Mouse (Mus musculus) neural tube, embryonic 14.5 days (tissue): ENCODE data around the gene Zfp385b. TPM values are rescaled to one million over a fixed set of nuclear protein-coding genes. Genes with fewer than 3 reads are reported as not detected.

Experiments used
- ATAC-seq: fragments of 200-750 bp; cut with Nextera tagmentation; 2 replicates; pipeline ENCODE4 v1.8.0; 2017; ENCODE audit warnings: low read depth, mild to moderate bottlenecking, moderate TSS enrichment, moderate library complexity
- H3K27ac ChIP-seq: fragments of 300-500 bp; sonication (generic); 2 replicates; pipeline ENCODE4 v1.5.1; 2014; ENCODE audit warnings: low read depth, mild to moderate bottlenecking, control low read depth, low read length, moderate library complexity, mixed read lengths
- H3K27me3 ChIP-seq: fragments of 300-500 bp; sonication (generic); 2 replicates; pipeline ENCODE4 v1.6.1; 2014; ENCODE audit warnings: low read length; ENCODE audit not compliant: control insufficient read depth, insufficient read depth
- H3K36me3 ChIP-seq: fragments of 300-500 bp; sonication (generic); 2 replicates; pipeline ENCODE4 v1.6.1; 2014; ENCODE audit warnings: low read length, mixed read lengths; ENCODE audit not compliant: control insufficient read depth, insufficient read depth
- H3K4me1 ChIP-seq: fragments of 300-500 bp; sonication (generic); 2 replicates; pipeline ENCODE4 v1.6.1; 2014; ENCODE audit warnings: low read length; ENCODE audit not compliant: control insufficient read depth, insufficient read depth
- H3K4me2 ChIP-seq: fragments of 300-500 bp; sonication (generic); 2 replicates; pipeline ENCODE4 v1.6.1; 2014; ENCODE audit warnings: mild to moderate bottlenecking, low read depth, low read length, control low read depth
- H3K4me3 ChIP-seq: fragments of 300-500 bp; sonication (generic); 2 replicates; pipeline ENCODE4 v1.5.1; 2014; ENCODE audit warnings: low read depth, low read length, control low read depth, mixed read lengths
- H3K9ac ChIP-seq: fragments of 300-500 bp; sonication (generic); replicated peaks from 2 replicates; pipeline ENCODE4 v1.6.1; 2014; ENCODE audit warnings: low read depth, mild to moderate bottlenecking, control low read depth, low read length, mixed read lengths
- H3K9me3 ChIP-seq: fragments of 300-500 bp; sonication (generic); 2 replicates; pipeline ENCODE4 v1.6.1; 2016; ENCODE audit warnings: low read length; ENCODE audit not compliant: control insufficient read depth
- WGBS: fragments of 180-500 bp; shearing (Covaris S2); extraction: QIAGEN DNeasy Blood & Tissue Kit; methylation state at CpG from one replicate; pipeline ENCODE4 v1.1.7; 2014; 5-methylcytosine and 5-hydroxymethylcytosine counted together
- polyA plus RNA-seq: library from polyadenylated mRNA; unstranded; fragments of >200 nt; fragmentation: Nextera tagmentation; extraction: Ambion mirVana; gene quantifications from 2 replicates; pipeline ENCODE4 v1.2.1, GENCODE M21; 2014

The Zfp385b gene
- polyA plus RNA-seq, 1 experiment from 2014 or later, result 18.4 TPM

- H3K9ac ChIP-seq, result no peak overlapping the region
- H3K36me3 ChIP-seq, result no peaks in the 10 kb centered on the region
- H3K4me2 ChIP-seq, result no peak overlapping the region
- no peaks in the 10 kb centered on the region for H3K9me3 ChIP-seq
- ATAC-seq, result no peak
- H3K27ac ChIP-seq, result no peak overlapping the region
- H3K4me3 ChIP-seq, result no peak overlapping the region
- no peaks in the 10 kb centered on the region for H3K4me1 ChIP-seq
- 89% methylated on average over 4 of the region's 4 CpGs for WGBS
- H3K27me3 ChIP-seq, result no peaks in the 10 kb centered on the region
Measured at GRCm38 (mm10) chr2:77801430-77801829, 18.0 kb downstream of the Zfp385b start.

- Histone ChIP-seq H3K4me2 (no peak overlapping the region), H3K4me1 (no peaks in the 10 kb centered on the region), H3K27ac (no peak overlapping the region), H3K9me3 (no peaks in the 10 kb centered on the region), H3K36me3 (no peaks in the 10 kb centered on the region), H3K27me3 (no peaks in the 10 kb centered on the region), H3K9ac (no peak overlapping the region), H3K4me3 (no peak overlapping the region)
- ATAC-seq, result no peak
- WGBS, result 88% methylated on average over 5 of the region's 5 CpGs
Measured at GRCm38 (mm10) chr2:77801009-77801408, 18.4 kb downstream of the Zfp385b start.

- Histone ChIP-seq H3K36me3 (no peaks in the 10 kb centered on the region), H3K27me3 (no peaks in the 10 kb centered on the region), H3K4me2 (no peak overlapping the region), H3K4me3 (no peak overlapping the region), H3K4me1 (no peaks in the 10 kb centered on the region), H3K9me3 (no peaks in the 10 kb centered on the region), H3K9ac (no peak overlapping the region), H3K27ac (no peak overlapping the region)
- WGBS, result 77% methylated on average over 5 of the region's 5 CpGs
- ATAC-seq, result no peak
Measured at GRCm38 (mm10) chr2:77797233-77797632, 22.2 kb downstream of the Zfp385b start.

- ATAC-seq, result no peak
- Histone ChIP-seq H3K4me1 (no peaks in the 10 kb centered on the region), H3K4me3 (no peak overlapping the region)
Measured at GRCm38 (mm10) chr2:77795859-77796552, 23.4 kb downstream of the Zfp385b start.

GRCm38 (mm10) chr2:77790846-77791245 lies 28.6 kb downstream of the Zfp385b start:
- H3K4me2 ChIP-seq, result no peak overlapping the region
- no peaks in the 10 kb centered on the region for H3K4me1 ChIP-seq
- no peak overlapping the region for H3K4me3 ChIP-seq
- no peaks in the 10 kb centered on the region for H3K9me3 ChIP-seq
- H3K9ac ChIP-seq, result no peak overlapping the region
- 80% methylated on average over 4 of the region's 4 CpGs for WGBS
- H3K27me3 ChIP-seq, result no peaks in the 10 kb centered on the region
- no peak overlapping the region for H3K27ac ChIP-seq
- no peak for ATAC-seq
- no peaks in the 10 kb centered on the region for H3K36me3 ChIP-seq

More at GRCm38 (mm10) chr2:77795859-77796552, 23.4 kb downstream of the Zfp385b start:
- Histone ChIP-seq H3K27me3 (no peaks in the 10 kb centered on the region), H3K4me2 (no peak overlapping the region), H3K9ac (no peak overlapping the region), H3K27ac (no peak overlapping the region), H3K9me3 (no peaks in the 10 kb centered on the region), H3K36me3 (no peaks in the 10 kb centered on the region)
- 70% methylated on average over 8 of the region's 8 CpGs for WGBS

- H3K4me3 ChIP-seq, result no peak overlapping the region
- no peak overlapping the region for H3K4me2 ChIP-seq
- no peak overlapping the region for H3K9ac ChIP-seq
- no peak overlapping the region for H3K27ac ChIP-seq
- ATAC-seq, result no peak
- no peaks in the 10 kb centered on the region for H3K27me3 ChIP-seq
- no peaks in the 10 kb centered on the region for H3K9me3 ChIP-seq
- no peaks in the 10 kb centered on the region for H3K4me1 ChIP-seq
- WGBS, result 50% methylated on average over 9 of the region's 9 CpGs
- H3K36me3 ChIP-seq, result no peaks in the 10 kb centered on the region
Measured at GRCm38 (mm10) chr2:77790295-77790694, 29.1 kb downstream of the Zfp385b start.

GRCm38 (mm10) chr2:77781390-77781789 lies 38.0 kb downstream of the Zfp385b start:
- H3K9me3 ChIP-seq, result no peaks in the 10 kb centered on the region
- no peak overlapping the region for H3K4me3 ChIP-seq
- ATAC-seq, result no peak
- WGBS, result 76% methylated on average over 7 of the region's 7 CpGs
- peaks cover 2% of the 10 kb centered on the region; the same call in 1 of the 2 replicates for H3K4me1 ChIP-seq
- H3K27ac ChIP-seq, result no peak overlapping the region
- H3K4me2 ChIP-seq, result no peak overlapping the region
- no peaks in the 10 kb centered on the region for H3K27me3 ChIP-seq
- H3K9ac ChIP-seq, result no peak overlapping the region
- no peaks in the 10 kb centered on the region for H3K36me3 ChIP-seq

GRCm38 (mm10) chr2:77777781-77778180 lies 41.7 kb downstream of the Zfp385b start:
- Histone ChIP-seq H3K4me1 (peaks cover 2% of the 10 kb centered on the region; the same call in 1 of the 2 replicates), H3K4me2 (no peak overlapping the region; the same call in 1 of the 2 replicates)

GRCm38 (mm10) chr2:77777047-77777686 lies 42.3 kb downstream of the Zfp385b start:
- Histone ChIP-seq H3K4me2 (no peak overlapping the region), H3K9me3 (no peaks in the 10 kb centered on the region), H3K27me3 (no peaks in the 10 kb centered on the region), H3K4me1 (peaks cover 2% of the 10 kb centered on the region; the same call in 1 of the 2 replicates), H3K36me3 (no peaks in the 10 kb centered on the region), H3K27ac (no peak overlapping the region), H3K4me3 (no peak overlapping the region), H3K9ac (no peak overlapping the region)
- WGBS, result 65% methylated on average over 10 of the region's 10 CpGs
- ATAC-seq, result no peak

More at GRCm38 (mm10) chr2:77777781-77778180, 41.7 kb downstream of the Zfp385b start:
- Histone ChIP-seq H3K36me3 (no peaks in the 10 kb centered on the region), H3K9me3 (no peaks in the 10 kb centered on the region), H3K27me3 (no peaks in the 10 kb centered on the region), H3K9ac (no peak overlapping the region), H3K27ac (no peak overlapping the region), H3K4me3 (no peak overlapping the region)
- WGBS, result 32% methylated on average over 6 of the region's 6 CpGs
- ATAC-seq, result no peak
